Mouse (Mus musculus) heart, adult 8-10 months (tissue): ENCODE data around the gene Lrrc1. TPM values are rescaled to one million over a fixed set of nuclear protein-coding genes. Genes with fewer than 3 reads are reported as not detected.

Source experiments
- DNase-seq: peaks from one replicate; pipeline ENCODE4 v3.0.0; 2022; ENCODE audit warnings: low spot score
- microRNA-seq: library from miRNA; unstranded; fragments of <30 nt; microRNA quantifications from one replicate; pipeline ENCODE4 v1.2.0, GENCODE M21; 2022
- total RNA-seq, 4 experiments: library from RNA; stranded (reverse); gene quantifications; 2 replicates each; pipeline ENCODE4 v1.2.4; 2022

Lrrc1 gene
- total RNA-seq, 4 experiments from 2014 or later = 15.5 to 19.9 (median 16.8) TPM

DNA sequence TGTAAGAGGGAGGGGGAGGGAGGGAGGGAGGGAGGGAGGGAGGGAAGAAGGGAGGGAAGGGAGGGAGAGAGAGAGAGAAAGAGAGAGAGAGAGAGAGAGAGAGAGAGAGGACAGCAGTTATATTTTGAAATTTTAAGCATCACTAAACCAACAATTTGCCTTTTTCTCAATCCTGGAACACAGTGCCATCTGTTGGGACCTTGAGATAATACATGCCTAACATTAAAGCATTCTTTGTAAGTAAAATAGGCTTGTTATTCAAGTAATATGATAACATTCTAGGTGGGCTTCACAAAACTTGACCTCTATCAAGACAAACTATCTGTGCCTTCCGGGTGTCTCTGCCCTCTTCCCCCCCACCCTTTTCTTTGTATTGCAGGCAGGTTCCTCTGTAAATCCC lies 157.9 kb downstream of the Lrrc1 start:
- DNase-seq = no peak

DNA sequence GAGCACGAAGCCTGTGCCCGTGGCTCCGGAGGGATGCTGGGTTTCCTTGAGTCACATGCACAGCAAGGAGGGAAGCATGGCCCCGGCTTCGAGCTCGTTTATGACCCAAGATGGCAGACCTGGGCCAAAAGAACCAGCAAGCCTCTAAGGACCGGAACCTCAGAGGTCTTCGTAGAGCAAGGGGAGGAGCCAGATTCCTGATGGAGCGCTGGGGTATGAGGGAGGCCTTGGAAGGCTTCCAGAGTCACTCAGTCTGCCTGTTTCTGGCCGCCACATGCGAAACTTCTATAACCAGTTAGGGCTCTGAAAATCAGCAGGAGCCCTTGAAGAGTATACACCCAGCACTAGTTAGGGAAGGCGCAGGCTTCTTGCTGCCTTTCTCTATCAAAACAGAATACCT lies 159.1 kb downstream of the Lrrc1 start:
- DNase-seq = no peak

DNA sequence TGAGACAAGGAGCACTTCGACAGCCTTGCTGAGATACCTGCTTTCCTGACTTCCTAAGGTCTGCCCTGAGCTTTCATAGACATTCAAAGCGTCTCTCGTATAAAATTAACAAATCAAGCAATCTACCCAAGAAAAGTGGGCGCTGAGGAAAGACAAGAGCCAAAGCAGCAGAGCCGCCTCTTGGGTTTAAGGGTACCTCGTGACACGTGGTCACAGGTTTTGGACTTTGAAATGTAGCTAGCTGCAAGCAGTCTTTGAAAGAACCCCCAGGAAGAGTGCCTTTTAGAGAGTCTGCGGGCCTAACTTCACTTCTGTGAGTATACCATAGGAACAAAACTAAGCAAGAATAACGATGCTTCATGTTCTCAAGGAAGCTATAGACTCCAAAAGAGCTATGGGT lies 160.0 kb downstream of the Lrrc1 start:
- DNase-seq = no peak

DNA sequence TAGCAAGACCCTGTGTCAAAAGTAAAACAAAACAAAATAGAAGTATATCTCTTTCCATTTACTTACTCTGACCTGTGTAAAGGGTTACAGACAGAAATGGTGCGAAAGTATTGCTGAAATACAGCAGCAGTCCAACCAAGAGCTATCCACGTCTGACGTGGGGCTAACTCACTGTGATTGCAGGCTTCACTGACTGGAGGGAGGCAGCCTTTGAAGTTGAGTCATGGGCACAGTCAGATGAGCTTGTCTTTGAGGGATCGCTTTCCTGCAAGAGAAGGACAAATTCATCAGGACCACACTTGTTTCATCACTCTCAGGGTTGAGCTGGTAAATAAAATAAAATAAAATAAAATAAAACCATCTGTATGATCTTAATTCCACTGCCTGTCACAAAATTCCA lies 160.7 kb downstream of the Lrrc1 start:
- no peak for DNase-seq

DNA sequence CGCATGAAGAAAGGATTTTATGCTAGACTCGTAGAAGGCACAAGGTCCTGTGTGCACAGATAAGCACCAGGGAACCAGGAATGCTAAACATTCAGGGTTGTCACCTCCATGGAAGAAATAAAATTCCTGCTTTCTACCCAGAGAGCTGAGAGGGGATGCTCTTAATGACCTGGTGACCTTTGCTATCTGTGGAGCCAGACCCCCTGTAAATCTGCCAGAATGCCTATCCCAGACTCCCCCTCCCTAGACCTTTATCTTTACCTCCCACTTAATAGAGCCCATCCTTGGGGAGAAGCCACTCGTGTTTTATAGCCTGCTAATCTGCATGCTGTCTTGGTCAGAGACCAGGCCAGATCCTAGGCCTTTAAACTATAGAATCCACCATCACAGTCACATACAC lies 162.2 kb downstream of the Lrrc1 start:
- DNase-seq = no peak

DNA sequence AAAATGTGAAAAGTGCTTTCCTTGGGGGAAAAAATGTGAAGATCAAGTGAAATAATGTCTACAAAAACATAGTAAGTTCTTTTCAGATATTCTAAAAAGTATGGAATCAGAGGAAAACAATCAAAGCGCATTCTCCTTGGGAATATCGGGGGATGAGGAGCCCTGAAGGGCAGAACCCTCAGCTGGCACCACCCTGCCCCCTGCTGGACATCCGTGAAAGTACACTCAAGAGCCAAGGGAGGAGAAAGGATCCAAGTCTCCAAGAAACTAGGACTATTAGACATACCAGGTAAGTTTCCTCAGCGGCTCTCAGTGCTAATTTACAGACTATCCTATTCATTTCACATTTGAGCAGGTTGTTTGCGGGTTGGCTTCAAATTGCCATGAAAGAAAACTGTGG lies 163.1 kb downstream of the Lrrc1 start:
- peak; percentile 37 for DNase-seq

Small RNAs within 50 kb of the gene (microRNA-seq; reads per million reads assigned to microRNA genes)
- gene Gm25250 = not detected

Other genes with a start within 250 kb of the Lrrc1 start
- gene Mlip, start 191.9 kb downstream of the Lrrc1 start, total RNA-seq = 100 to 1,000 TPM; 140 to 171 (median 168) TPM
- 100 to 1,000 TPM; 126 to 143 (median 134) TPM for gene Klhl31, start 91.6 kb upstream of the Lrrc1 start, total RNA-seq
- gene Gclc, start 209.7 kb upstream of the Lrrc1 start, total RNA-seq = 10 to 100 TPM; 11.7 to 14.3 (median 12.5) TPM